Mouse (Mus musculus) forebrain, embryonic 11.5 days (tissue): ENCODE measurements around the gene Lrrc39. TPM values are rescaled to one million over a fixed set of nuclear protein-coding genes. Genes with fewer than 3 reads are reported as not detected.
"Not testable (repeated sequence)": the region's sequence is repeated elsewhere in the genome, so short reads cannot be mapped to it uniquely, and the experiment has no call there.

Source experiments
- ATAC-seq: fragments of 200-750 bp; cut with Nextera tagmentation; replicated peaks from 2 replicates; pipeline ENCODE4 v1.8.0; 2017; ENCODE audit warnings: moderate TSS enrichment; ENCODE audit not compliant: low FRiP score
- DNase-seq: peaks from one replicate; pipeline ENCODE4 v3.0.0-alpha.2; 2017; ENCODE audit warnings: low spot score
- H3K27ac ChIP-seq: fragments of 300-500 bp; sonication (generic); 2 replicates; pipeline ENCODE4 v1.5.1; 2014; ENCODE audit warnings: low read depth, low read length
- H3K27me3 ChIP-seq: fragments of 300-500 bp; sonication (generic); 2 replicates; pipeline ENCODE4 v1.6.1; 2014; ENCODE audit warnings: mild to moderate bottlenecking, low read length, mixed read lengths; ENCODE audit not compliant: control insufficient read depth, insufficient read depth
- H3K36me3 ChIP-seq: fragments of 300-500 bp; sonication (generic); 2 replicates; pipeline ENCODE4 v1.6.1; 2014; ENCODE audit warnings: mild to moderate bottlenecking, low read length, moderate library complexity, mixed read lengths; ENCODE audit not compliant: control insufficient read depth, insufficient read depth
- H3K4me1 ChIP-seq: fragments of 300-500 bp; sonication (generic); replicated peaks from 2 replicates; pipeline ENCODE4 v1.6.1; 2014; ENCODE audit warnings: low read length, mixed read lengths; ENCODE audit not compliant: control insufficient read depth, insufficient read depth
- H3K4me2 ChIP-seq: fragments of 300-500 bp; sonication (generic); 2 replicates; pipeline ENCODE4 v1.6.1; 2014; ENCODE audit warnings: low read depth, mild to moderate bottlenecking, low read length, moderate library complexity, mixed read lengths; ENCODE audit not compliant: severe bottlenecking
- H3K4me3 ChIP-seq: fragments of 300-500 bp; sonication (generic); 2 replicates; pipeline ENCODE4 v1.5.1; 2014; ENCODE audit warnings: low read depth, low read length
- H3K9ac ChIP-seq: fragments of 300-500 bp; sonication (generic); 2 replicates; pipeline ENCODE4 v1.6.1; 2014; ENCODE audit warnings: low read length
- H3K9me3 ChIP-seq: fragments of 300-500 bp; sonication (generic); 2 replicates; pipeline ENCODE4 v1.6.1; 2016; ENCODE audit warnings: low read length, mixed read lengths; ENCODE audit not compliant: control insufficient read depth
- WGBS: fragments of 180-500 bp; shearing (Covaris S2); extraction: QIAGEN DNeasy Blood & Tissue Kit; methylation state at CpG from one replicate; pipeline ENCODE4 v1.1.7; 2014; 5-methylcytosine and 5-hydroxymethylcytosine counted together
- polyA plus RNA-seq: library from polyadenylated mRNA; unstranded; fragments of >200 nt; fragmentation: Nextera tagmentation; extraction: Ambion mirVana; gene quantifications from 2 replicates; pipeline ENCODE4 v1.2.1, GENCODE M21; 2014

The Lrrc39 gene
- polyA plus RNA-seq, 1 experiment from 2014 or later: 0.72 TPM

- WGBS: 90% methylated on average over 5 of the region's 5 CpGs
- H3K36me3 ChIP-seq: no peaks in the 10 kb centered on the region; the same call in 1 of the 2 replicates
- H3K4me2 ChIP-seq: no peak overlapping the region
- no peak for DNase-seq
- H3K9me3 ChIP-seq: no peaks in the 10 kb centered on the region
- H3K4me1 ChIP-seq: no peaks in the 10 kb centered on the region
- no peak overlapping the region for H3K9ac ChIP-seq
- H3K4me3 ChIP-seq: no peak overlapping the region
- no peaks in the 10 kb centered on the region for H3K27me3 ChIP-seq
- no peak for ATAC-seq
- H3K27ac ChIP-seq: no peak overlapping the region
These were observed 15.3 kb upstream of the Lrrc39 start for GRCm38 (mm10) chr3:116547430-116547829.

- ATAC-seq (no peak), DNase-seq (no peak)
- H3K4me1 ChIP-seq: no peaks in the 10 kb centered on the region
- no peak overlapping the region for H3K27ac ChIP-seq
- WGBS: 96% methylated on average over 5 of the region's 5 CpGs
- no peak overlapping the region for H3K4me3 ChIP-seq
- no peak overlapping the region for H3K9ac ChIP-seq
- H3K9me3 ChIP-seq: no peaks in the 10 kb centered on the region
- no peak overlapping the region for H3K4me2 ChIP-seq
- no peaks in the 10 kb centered on the region; the same call in 1 of the 2 replicates for H3K36me3 ChIP-seq
- no peaks in the 10 kb centered on the region for H3K27me3 ChIP-seq
These were observed 11.4 kb upstream of the Lrrc39 start for GRCm38 (mm10) chr3:116551362-116551761.

GRCm38 (mm10) chr3:116561315-116561714, 1.5 kb upstream of the Lrrc39 start:
- H3K4me2 ChIP-seq, H3K27ac ChIP-seq, ATAC-seq, H3K4me1 ChIP-seq, H3K9me3 ChIP-seq, H3K36me3 ChIP-seq, H3K9ac ChIP-seq, H3K4me3 ChIP-seq, DNase-seq, H3K27me3 ChIP-seq: not testable (repeated sequence)
- WGBS: 95% methylated on average over 13 of the region's 14 CpGs

DNA sequence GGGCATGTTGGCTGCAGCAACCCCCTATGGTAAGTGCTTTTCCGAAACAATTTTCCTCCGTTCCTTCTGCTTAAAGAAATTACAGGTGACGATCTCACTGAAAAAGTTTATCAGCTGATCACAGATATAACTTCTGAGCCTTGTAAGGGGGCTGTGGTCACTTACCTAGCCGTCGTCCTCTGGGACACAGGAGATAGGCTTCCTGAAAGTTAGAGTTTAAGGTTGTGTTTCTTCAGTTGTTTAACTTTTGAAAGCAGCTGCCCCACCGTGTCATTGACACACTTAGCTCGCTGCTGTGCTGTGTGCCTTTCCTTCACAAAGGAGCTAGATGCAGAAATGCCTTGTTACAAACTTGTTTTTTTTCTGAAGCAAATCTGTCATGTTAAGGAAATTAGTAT, 321 bp downstream of the Lrrc39 start:
- Histone ChIP-seq H3K4me1 (no peaks in the 10 kb centered on the region), H3K27ac (no peak overlapping the region), H3K27me3 (no peaks in the 10 kb centered on the region), H3K4me3 (no peak overlapping the region), H3K36me3 (no peaks in the 10 kb centered on the region), H3K4me2 (no peak overlapping the region), H3K9me3 (no peaks in the 10 kb centered on the region), H3K9ac (no peak overlapping the region)
- ATAC-seq: no peak
- DNase-seq: no peak
- WGBS: 89% methylated on average over 7 of the region's 7 CpGs

GRCm38 (mm10) chr3:116570628-116571027, 7.9 kb downstream of the Lrrc39 start:
- WGBS: 66% methylated on average over 2 of the region's 2 CpGs
- Histone ChIP-seq H3K9me3 (no peaks in the 10 kb centered on the region), H3K4me3 (no peak overlapping the region), H3K27me3 (no peaks in the 10 kb centered on the region), H3K9ac (no peak overlapping the region), H3K4me2 (no peak overlapping the region), H3K36me3 (no peaks in the 10 kb centered on the region), H3K4me1 (no peaks in the 10 kb centered on the region), H3K27ac (no peak overlapping the region)
- DNase-seq: no peak
- ATAC-seq: no peak

DNA sequence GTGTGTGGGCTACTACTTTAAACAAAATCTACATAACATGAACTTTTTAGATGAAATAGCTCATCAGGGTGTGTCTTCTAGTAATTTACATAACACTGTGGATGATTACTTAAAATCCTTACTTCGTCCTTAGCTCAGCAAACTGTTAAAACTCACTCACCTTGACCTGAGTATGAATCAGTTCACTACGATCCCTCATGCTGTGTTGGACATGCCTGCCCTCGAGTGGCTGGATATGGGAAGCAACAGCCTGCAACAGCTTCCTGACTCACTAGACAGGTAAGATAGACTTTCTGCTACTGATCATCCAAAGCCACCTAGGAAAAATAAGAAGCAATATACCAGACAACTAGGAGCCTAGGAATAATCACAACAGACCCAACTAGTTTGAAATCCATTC, 14.5 kb downstream of the Lrrc39 start:
- H3K4me1 ChIP-seq: no peaks in the 10 kb centered on the region
- no peaks in the 10 kb centered on the region for H3K27me3 ChIP-seq
- WGBS: 75% methylated on average over 3 of the region's 3 CpGs
- H3K36me3 ChIP-seq: peaks cover 3% of the 10 kb centered on the region; the same call in 1 of the 2 replicates
- no peaks in the 10 kb centered on the region for H3K9me3 ChIP-seq
- DNase-seq (no peak), ATAC-seq (no peak)
- no peak overlapping the region for H3K4me3 ChIP-seq
- H3K9ac ChIP-seq: no peak overlapping the region
- no peak overlapping the region for H3K4me2 ChIP-seq
- no peak overlapping the region for H3K27ac ChIP-seq

DNA sequence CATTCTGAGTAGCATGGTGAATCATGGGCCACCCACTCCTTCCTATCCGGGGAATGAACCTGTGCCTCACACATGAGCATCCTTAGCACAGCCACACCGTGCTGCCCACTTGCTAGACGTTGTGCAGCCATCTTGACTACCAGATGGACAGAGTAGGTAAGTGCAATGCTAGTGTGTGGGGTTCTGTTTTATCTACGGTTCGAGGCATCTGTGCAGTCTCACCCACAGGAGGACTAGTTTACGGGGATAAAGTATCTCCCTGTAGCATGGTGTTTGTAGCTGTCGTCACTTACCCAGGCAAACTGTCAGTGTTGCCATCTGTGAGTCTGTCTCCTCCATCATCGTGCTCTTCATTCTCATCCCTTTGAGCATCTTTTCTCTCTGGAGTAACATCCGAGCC, 19.4 kb downstream of the Lrrc39 start:
- Histone ChIP-seq H3K36me3 (peaks cover 7% of the 10 kb centered on the region; the same call in 1 of the 2 replicates), H3K27ac (no peak overlapping the region), H3K4me3 (no peak overlapping the region), H3K9ac (no peak overlapping the region), H3K27me3 (no peaks in the 10 kb centered on the region), H3K4me1 (no peaks in the 10 kb centered on the region), H3K9me3 (no peaks in the 10 kb centered on the region), H3K4me2 (no peak overlapping the region)
- WGBS: 96% methylated on average over 9 of the region's 9 CpGs
- ATAC-seq: no peak
- DNase-seq: no peak

DNA sequence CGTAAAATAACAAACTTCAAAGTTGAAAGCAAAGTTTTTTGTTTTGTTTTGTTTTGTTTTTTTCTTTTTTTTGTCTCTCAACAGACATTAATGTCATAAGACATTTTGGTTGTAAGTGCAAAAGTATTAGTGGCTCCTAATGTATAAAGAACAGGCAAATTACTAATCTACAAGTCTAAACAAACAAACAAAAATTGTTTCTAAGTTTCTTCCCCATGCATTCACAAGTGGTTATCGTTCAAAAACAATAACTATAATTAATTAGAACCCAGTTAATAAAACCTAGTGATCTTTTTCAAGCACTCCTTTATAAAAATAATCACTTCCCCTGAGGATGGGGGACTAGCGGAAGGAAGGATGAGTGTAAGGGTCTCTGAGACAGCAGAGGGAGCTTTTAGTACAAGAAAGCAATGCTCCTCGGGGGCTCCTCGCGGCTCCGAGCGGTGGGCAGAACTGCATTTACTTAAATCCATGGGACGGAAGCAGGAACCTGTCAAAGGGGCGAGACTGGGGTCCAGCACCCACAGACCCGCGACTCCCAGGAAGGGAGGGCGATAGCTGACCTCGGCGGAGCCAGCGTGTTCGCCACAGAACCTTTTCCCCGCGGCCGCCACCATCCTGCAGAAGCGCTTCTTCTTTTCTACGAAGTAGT, 31.4 kb downstream of the Lrrc39 start:
- Histone ChIP-seq H3K9ac (peak overlapping the region; percentile 87), H3K27ac (peak overlapping the region; percentile 74), H3K4me2 (peak overlapping the region; percentile 48), H3K4me3 (peak overlapping the region; percentile 82), H3K9me3 (no peaks in the 10 kb centered on the region), H3K4me1 (no peaks in the 10 kb centered on the region), H3K36me3 (peaks cover 3% of the 10 kb centered on the region; the same call in 1 of the 2 replicates), H3K27me3 (no peaks in the 10 kb centered on the region)
- DNase-seq: no peak
- ATAC-seq: peak; percentile 67
- WGBS: 2% methylated on average over 22 of the region's 22 CpGs
